Mouse (Mus musculus) CH12.LX (cell line): ENCODE measurements around the gene Ankzf1.

Source experiments
- SIN3A ChIP-seq: IDR thresholded peaks from 2 replicates; pipeline ENCODE4 v1.6.1; 2012; ENCODE audit warnings: low read length, improper control_type of control experiment, inconsistent platforms
- SMC3 ChIP-seq: IDR thresholded peaks from 2 replicates; pipeline ENCODE4 v1.6.1; 2011; ENCODE audit warnings: low read depth, low read length, improper control_type of control experiment

- no peak for TF ChIP-seq SIN3A
- no peak for TF ChIP-seq SMC3
These were observed 22.9 kb downstream of the Ankzf1 start for GRCm38 (mm10) chr1:75214886-75215285.
